Mouse (Mus musculus) testis, postnatal 10 days (tissue): Measurements from ENCODE around the gene Slc16a14.
"Not testable (repeated sequence)": the region's sequence is repeated elsewhere in the genome, so short reads cannot be mapped to it uniquely, and the experiment has no call there.

Experiments used
- DNase-seq: peaks from one replicate; pipeline ENCODE4 v3.0.0; 2021; ENCODE audit warnings: low spot score

Slc16a14 gene

DNA sequence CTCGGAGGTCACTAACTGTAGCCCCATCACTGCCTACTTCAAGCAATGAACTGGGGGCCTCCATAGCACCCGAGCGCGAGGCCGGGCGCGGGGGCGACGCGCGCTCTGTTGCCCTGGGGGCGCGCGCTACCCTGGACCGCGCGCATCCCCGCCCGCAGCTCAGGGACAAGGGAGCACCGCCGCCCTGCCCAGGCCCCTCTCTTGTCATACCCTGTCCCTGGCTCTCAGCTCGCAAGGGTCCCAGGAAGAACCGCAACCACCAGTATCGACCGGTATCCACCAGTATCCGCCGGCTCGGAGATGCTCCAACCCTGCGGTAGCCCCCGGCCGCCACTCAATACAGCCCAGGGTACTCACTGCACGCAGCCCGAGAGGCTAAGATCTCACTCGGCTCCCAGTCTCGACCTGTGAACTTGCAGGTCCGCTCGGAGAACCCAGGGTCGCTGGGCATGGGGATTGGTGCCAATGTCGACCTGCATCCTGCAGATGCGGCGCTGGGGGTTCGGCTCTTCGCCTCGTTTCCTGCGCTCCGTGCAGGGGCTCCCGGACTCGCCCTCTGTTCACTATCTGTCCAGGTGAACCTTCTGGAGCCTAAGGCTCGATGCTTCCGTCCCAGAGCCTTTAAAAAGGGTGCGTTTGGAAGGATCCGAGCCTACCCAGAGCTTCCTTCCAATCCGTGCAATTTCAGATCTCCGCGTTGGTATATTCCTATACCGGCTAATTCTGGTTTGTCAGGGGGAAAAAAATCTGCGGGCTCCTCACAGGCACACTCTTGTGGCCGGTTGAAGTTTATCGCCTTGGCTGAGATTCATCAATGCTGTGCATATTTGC is at the start of gene Slc16a14:
Gene Slc16a14, minus strand, starts transcription at position 632 of the 831 bp plus-strand sequence.
- peak; percentile 59 for DNase-seq

DNA sequence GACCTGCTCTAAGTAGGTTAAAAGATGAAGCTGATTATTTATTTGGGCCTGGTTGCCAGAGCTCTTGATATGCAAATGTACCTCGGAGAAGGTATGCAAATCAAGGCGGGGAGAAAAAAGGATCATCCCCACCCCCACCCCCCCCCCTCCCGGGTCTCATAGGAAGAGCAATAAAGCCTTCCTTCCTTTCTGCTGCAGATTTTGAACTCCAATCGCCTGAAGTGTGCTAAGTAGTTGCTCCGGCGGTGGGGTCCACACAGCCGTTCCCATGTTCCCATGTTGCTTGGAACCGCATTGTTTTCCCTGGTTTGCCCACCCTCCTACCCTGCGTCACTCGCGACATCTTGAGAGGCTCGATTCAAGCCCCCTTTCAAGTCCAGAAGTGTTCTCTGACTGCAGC is 26.8 kb upstream of the Slc16a14 start:
- not testable (repeated sequence) for DNase-seq

DNA sequence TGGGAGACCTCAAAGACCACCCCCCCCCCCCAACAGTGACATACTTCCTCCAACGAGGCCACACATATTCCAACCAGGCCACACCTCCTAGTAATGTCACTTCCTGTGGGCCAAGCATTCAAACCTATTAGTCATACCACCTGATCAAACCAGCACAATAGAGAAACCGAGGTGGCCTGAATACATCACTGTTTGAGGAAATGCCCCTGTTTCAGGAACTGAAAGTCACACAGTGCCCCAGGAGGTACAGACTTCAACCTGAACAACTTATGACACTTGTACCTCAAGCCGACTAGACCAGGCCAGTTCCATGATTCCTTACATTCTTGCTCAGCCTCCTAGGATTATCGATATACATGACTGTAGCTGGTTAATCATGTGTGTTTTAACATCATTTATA is 22.8 kb upstream of the Slc16a14 start:
- DNase-seq, result not testable (repeated sequence)

DNA sequence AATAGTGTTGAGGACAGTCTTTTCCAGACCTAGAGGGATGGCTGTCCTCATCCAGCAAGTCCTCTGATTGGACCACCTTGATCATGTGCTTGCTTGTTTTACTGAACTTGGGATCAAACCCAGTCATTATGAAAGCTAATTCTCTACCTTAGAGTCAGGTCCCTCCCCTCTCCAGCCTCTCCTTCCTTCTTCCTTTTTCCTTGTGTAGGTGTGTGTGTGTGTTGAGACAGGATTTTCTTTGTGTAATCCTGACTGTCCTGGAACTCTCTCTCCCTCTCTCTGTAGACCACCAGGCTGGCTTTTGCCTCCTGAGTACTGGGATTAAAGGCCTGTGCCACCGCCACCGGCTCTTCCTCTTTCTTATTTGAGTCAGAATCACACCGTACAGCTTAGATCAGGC is 21.8 kb upstream of the Slc16a14 start:
- DNase-seq, result not testable (repeated sequence)

DNA sequence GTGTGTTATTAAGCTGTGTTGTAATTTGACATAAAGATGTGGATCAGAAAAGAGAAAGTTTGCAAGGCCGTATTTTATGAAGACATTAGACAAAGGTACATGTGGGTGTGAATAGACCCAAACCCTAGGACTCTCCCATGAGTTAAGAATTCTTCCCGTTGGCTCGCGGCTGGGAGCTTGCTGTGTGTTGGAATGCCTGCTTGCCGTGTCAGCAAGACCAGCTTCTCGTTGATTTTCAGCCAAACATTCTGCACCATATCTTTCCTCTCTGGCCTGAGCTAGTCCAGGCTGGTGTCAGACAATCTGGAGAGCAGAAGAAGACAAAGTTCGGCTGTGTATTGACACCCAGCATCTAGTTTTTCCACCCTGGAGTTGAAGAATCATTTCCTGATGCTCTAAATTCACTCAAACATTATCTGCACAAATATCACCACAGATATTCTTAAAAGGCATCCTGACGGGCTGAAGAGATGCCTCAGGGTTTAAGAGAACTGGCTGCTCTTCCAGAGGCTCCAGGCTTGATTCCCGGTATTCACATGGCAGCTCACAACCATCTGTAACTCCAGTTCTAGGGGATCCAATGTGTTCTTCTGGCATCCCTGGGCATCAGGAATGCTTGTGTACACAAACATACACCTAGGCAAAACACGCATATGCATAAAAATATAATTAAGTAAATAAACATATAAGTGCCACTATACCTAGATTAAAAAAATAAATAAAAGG is 17.7 kb upstream of the Slc16a14 start:
- no peak for DNase-seq

DNA sequence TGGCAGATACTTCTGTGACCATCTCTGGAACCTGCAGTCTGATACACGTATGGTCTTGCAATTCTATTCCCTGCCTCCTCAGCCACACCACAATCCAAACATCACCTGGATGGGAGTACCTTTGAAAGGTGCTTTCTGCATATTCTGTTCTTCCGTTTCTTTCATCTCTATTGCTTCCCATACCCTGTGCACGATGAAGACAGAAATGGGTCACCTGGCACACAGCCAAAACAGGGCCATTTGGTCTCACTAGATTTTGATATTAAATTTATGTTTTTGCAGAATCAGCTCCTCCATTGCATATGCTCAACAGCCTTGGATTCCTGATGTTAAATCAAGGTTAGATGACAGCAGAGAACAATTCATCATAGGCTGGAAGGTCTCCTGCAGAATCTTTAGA is 16.6 kb upstream of the Slc16a14 start:
- no peak for DNase-seq

DNA sequence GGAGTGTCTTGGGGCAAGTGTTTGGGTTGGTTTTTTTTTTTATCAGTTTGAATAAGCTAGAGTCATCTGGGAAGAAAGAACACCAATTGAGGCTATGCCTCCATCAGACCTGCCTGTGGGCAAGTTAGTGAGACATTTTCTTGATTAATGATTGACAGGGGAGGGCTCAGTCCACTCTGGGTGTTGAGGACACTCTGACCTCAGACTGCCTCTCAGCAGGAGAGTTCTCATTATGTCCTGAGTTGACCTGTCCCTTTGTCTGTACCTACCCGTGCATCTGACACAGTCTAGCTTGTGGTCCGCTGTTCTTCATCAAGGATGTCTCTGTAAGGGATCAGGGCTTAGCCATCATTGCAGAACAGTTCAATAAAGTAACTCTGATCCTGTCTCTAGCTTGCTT is 12.5 kb upstream of the Slc16a14 start:
- DNase-seq, result no peak

DNA sequence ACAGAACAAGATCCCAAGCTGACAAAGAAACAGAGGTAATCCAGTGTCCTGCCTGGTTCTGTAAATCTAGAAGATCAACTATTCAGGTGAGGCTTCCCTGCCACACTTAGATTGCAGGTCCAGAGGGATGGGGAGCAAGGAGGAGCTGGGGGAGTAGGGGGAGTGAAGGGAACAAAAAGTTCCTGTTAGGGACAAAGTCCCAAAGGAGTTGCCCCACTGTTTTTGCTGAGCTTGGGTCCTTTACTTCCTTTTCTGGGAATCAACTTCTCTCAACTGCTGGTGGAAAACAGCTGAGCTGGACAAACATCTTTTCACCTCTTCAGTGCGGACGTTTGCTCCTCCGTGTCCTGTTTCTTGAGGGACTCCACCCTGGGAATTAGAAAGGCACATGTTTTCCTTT is 11.0 kb upstream of the Slc16a14 start:
- DNase-seq, result no peak

DNA sequence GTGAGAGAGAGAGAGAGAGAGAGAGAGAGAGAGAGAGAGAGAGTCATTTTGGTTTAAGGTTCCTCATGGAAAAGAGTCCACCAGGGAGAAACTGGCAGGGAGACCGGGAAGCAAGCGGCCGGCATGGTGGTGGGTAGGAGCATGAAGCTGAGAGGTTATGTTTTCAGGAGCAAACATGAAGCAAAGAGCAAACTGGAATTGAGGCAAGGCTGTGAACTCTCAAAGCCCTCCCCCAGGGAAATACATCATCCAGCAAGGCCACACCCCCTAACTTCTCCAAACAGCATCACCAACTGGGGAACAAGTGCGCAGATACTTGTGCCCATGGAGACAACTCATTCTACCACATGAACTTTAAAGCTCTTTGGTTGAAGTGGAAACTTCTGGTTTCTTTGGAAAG is 8.6 kb upstream of the Slc16a14 start:
- DNase-seq, result no peak

DNA sequence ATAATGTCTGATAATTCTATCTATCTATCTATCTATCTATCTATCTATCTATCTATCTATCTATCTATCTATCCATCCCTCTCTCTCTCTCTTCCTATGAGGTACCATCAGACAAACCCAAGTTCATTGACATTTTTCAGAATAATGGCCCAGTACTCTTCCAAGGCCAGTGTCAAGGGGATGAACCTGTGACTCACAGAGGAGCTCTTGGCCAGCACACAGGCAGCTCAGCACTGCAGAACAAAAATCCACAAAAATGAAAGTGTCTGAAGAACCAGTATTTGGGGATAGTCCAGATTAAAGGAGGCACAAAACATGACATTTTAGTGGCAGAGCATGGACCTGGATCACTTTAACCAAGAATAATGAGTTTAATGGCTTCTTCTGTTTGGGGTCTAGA is 7.7 kb upstream of the Slc16a14 start:
- no peak for DNase-seq

DNA sequence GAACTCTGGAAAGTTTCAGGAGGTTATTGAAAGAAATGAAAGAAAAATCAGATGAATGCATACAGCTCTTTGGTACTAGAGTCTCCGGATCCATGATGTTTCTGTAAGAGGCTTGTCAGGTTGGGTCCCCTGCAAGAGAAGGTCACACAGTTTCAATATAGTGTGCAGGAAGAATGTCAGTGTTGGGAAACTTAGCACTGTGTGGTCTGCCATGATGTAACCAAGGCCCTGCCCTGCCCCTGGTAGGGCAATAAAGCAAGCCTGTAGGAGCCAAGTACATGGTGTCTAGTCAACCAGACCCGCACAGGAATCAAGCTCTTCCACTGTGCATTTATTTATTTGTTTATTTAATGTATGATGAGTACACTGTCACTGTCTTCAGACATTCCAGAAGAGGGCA is 5.4 kb upstream of the Slc16a14 start:
- no peak for DNase-seq

DNA sequence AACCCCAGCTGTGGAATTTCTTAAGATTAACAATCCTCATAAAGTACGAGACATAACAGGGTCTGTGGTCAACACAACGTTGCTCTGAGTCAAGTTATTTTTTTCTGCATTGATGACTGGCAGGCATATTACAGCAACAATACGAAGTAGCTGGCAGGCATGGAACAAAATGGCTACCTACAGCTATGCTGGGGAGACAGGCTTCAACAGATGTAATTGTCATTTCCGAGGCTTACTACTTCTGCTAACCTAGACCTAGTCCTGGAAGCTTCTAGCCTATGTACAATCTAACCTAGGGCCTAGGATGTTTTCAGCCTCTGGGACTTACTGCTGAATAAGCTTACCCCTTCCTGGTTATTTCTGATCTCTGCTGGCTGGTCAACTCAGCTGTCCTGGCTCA is 4.5 kb upstream of the Slc16a14 start:
- no peak for DNase-seq

DNA sequence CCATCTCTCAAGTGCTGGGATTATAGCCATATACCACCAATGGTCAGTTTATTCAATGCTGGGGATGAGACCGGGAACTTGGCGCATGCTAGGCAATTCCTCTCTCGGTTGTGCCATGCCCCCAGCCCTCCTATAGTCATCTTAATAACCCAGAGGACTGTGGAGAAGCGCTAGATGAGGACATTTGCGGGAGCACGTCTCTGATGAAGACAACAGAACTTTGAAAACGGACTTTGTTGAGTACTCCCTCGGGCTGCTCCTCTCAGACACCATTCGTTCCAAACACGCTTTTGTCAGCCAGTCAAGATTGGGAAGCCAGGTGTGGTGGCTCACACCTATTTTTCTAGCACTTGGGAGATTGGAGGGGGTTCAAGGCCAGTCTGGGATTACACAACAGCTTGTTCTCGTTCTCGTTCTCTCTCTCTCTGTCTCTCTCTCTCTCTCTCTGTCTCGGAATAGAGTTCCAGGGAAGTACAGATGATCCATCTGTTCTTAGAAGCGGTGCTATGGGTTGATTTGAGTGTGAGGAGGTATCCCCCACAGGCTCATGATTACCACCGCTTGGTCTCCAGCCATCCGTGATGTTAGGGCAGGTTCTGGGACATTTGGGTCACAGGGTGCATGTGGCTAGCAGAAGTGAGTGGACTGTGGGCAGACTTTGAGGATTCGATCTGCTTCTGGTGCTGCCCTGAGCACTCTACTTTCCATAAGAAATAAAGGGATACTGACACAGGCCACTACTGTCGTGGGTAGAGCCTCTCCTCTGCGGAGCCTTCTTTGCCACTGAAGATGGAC is 2.0 kb upstream of the Slc16a14 start:
- DNase-seq, result no peak

DNA sequence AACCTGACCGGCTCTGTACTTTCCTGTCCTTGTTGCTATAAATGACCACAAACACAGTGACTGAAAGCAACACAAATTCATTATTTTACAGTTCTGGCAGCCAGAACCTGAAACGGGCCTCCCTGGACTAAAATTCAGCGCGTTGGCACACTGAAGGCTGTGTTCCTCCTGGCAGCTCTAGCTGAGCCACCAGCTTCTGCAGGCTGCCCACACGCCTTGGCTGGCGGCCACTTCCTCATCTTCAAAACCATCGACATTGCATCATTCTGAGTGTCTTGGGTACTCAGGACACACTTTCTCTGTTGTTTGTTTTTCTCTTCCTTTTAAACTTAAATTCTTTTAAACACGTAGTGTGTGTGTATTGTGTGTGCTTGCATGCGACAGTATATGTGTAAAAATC is 734 bp upstream of the Slc16a14 start:
- DNase-seq, result peak; percentile 63

DNA sequence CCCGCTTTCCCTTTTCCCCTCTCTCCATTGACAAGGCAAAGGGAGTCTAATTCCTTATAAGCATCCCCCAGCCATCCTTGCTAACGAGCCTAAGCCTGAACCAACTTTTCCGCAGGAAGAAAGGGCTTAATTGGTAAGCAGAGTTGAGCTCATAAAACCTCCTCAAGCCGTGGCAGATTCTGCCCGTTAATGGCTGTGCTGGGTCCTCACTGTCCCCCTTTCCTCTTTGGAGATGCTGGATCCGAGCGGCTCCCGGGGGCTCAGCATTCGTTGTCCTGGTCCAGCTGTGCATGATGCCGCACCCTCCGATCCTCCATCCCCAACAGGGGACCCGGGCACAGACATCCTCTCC is 807 bp downstream of the Slc16a14 start:
- no peak for DNase-seq

DNA sequence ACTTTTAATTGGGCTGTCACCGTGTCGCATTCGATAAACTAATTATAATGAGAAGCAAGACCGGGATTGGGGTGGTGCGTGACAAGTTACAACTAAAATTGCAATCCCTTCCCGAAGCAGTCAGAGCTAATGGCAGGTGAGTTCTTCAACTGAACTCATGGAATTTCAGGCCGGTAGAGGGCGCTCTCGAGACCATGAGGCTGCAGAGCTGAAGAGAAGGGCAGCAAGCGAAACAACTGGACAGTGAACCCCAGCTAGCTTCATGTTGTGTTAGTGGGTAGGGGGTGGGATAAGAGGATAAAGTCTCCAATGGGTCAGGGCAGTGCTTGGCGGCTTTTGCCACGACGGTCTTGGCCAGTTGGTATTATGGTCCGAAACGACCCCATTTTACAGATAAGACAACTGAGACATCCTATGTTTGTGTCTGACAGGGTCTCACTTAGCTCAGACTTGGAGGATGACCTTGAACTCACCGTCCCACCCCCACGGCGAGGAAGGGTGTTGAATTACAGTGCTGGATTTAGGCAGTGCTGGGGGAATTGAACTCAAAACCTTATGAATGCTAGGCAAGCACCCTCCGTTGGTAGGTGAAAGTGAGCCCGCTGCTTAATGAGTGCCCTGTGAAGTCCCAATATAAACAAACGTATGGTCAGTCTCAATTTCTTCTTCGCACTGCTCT is 1.3 kb downstream of the Slc16a14 start:
- DNase-seq, result peak; percentile 92

DNA sequence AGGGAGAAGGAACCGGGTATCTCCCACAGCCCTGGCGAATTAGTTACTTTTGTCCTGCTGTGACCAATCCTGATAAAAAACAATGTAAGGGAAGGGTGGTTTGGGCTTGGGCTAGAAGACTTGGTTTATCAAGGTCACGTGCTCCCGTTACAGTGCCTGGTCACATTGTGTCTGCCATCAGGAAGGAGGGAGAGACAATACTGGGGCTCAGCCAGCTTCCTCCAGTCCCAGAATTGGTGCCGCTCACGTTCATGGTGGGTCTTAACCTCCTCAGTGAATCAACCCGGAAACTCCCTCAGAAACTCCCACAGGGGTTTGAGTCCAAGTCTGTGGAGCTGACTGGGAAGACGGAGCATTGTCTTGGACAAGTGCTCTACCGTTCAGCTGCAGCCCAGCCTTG is 9.3 kb downstream of the Slc16a14 start:
- DNase-seq, result peak; percentile 46

DNA sequence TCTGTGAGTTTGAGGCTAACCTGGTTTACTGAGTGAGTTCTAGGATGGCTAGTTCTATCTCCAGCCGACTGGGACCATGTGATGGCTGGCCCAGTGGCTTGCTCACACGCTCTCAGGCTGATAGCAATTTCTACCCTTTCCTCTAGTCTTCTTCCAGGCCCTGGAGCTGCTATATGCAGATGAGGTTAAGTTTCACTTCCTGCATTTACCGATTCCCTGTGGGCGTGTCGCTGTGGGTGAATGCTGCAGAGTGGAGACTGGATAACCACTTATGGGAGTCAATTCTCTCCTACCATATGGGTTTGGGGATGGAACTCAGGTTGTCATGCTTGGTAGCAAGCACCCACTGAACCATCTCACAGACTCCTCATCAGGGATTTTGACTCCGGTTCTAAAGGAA is 10.8 kb downstream of the Slc16a14 start:
- DNase-seq, result no peak

DNA sequence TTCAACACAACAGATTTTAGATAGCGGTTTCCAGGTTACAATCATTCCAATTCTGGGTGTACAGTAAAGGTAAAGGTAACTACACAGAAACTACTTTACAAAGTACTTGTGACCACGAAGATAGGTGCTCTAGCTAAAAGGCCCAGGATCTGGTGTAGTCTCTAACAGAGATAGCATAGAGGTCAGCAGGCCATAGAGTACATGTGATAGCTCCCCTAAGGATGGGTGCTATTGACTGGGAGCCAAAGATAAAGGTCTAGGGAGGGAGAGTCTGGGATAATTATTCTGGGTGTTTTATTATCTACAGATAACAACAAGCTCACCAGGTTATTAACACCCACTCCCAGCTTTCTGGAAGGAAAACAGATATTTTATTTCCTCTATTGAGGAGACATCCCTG is 11.5 kb downstream of the Slc16a14 start:
- no peak for DNase-seq

DNA sequence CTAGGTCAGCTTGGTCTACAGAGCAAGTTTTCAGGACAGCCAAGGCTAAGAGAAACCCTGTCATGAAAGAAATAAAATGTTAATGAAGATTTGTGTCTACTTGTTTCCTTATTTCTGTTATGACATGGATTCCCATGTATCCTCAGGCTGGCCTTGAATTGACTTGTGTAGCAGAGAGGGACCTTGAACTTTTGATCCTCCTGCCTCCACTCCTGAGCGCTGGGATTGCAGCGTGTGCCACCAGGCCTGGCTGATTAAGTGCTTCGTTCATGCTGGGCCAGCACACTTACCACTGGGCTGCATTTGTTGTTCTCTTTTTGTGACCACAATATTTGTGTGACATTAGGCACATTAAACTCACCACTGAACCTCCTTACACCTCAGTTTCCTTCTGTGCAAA is 16.1 kb downstream of the Slc16a14 start:
- no peak for DNase-seq

DNA sequence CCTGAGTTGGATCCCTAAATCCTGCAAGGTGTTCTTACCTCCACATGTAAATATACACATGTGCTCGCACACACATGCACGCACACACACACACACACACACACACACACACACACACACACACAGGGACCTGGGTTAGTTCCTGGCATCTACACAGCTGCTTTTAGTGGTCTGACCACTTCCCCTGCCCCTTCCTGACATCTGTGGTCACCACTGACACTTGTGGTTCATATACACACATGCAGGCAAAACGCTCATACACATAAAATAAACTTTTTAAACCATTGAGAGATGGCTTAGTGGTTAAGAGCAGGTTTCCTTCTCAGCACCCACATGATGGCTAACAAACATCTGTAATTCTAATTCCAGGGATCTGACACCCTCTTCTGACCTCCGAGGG is 19.9 kb downstream of the Slc16a14 start:
- DNase-seq, result no peak

DNA sequence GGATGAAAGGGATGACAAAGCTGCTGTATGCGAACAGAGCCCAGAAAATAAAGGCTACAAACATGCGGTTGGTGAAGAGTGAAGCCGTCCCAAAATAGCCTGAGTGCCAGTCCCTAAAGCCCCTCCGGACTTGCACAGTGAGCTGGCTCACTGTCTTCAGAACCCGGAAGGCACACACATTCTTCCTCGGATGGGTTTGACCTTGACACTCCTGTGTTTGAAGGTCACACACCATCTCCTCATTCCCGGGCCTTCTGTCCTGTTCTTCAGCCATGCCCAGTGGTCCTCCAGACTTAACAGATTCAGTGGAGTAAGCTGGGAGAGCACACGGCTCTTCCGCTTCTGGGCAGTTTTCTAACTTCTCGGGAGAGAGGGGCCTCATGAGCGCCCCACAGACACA is 22.4 kb downstream of the Slc16a14 start:
- DNase-seq, result no peak
